Mouse (Mus musculus) CD4-positive, CD25-positive, alpha-beta regulatory T cell, adult 4 months (primary cell): ENCODE data around the gene Itih5. TPM values are rescaled to one million over a fixed set of nuclear protein-coding genes. Genes with fewer than 3 reads are reported as not detected.

Source experiments
- ATAC-seq: one replicate; pipeline ENCODE4 v1.8.0; 2017
- polyA plus RNA-seq, 2 experiments: library from polyadenylated mRNA; unstranded; fragments of 100-300 nt; shearing (Covaris generic); gene quantifications; one replicate each; pipeline ENCODE4 v1.2.1; 2017

Gene Itih5
- polyA plus RNA-seq, 2 experiments from 2014 or later, result 12.7 to 16.9 TPM

DNA sequence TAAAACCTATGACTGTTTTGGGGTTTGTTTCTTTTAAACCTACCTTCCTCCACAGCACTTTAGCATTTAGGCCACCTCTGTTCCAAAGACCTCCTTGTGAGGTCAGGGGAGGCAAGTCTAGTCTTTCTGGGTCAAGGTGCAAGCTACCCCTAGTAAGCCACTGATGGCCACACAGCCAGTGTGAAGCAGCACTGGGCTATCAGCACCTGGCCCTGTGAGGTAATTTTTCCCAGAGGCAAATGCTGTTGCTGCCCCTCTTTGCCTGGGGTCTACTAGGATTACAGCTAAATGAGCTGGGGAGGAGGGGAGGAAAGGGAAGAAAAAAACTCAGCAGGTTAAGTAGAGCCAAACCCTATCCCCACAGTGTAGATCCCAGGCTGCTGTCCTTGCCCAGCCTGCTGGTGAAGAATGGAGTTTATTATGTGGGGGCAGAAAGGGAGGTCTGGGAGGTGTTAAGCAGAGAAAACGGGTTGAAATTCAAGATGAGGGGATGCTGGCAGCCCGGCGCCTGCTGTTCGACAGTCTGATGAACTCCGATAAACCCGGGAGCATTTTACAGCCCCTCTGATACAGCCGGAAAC lies 110.6 kb downstream of the Itih5 start:
- ATAC-seq, result no peak

GRCm38 (mm10) chr2:10265881-10266280 lies 112.5 kb downstream of the Itih5 start:
- no peak for ATAC-seq

DNA sequence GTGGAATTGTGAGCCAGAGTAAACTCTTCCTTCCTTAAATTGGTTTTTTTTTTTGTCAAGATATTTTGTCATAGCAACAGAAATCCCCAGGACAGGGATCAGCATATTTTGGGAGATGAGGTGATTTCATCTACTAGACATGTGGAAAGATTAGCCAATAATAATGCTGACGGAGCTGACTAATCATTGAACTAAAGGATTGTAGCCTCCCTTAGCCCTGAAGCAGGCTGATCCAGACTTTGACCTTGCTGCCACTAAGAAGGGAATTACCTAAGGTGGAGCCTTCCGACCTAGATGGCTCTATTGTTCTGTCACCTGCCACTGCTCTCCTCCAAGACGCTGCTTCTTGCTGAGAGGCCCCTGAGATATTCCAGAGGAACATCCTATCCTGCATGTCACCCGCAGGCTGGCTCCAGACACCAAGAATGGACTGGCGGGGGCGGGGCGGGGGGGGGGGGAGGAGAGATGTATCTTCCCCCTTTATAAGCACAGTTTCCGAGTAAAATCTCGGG lies 119.3 kb downstream of the Itih5 start:
- ATAC-seq, result no peak

GRCm38 (mm10) chr2:10273541-10274050 lies 120.2 kb downstream of the Itih5 start:
- no peak for ATAC-seq

DNA sequence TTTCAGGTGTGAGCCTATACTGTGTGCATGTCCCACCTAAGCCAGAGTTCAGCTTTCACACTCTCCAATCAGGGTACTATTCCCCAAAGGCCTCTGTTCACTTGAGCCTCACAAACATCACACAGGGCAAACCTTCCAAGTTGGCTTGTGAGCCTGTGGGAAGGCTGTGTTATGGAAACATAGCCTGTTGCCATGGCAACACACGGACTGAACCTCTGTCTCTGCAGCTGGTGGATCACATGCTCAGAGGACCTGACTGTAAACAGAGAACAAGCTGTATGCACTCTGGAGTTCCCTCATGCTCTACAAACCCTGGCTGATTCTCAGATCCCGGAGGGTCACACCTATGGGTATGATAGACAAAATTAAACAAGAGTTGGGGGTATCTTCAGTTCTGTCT lies 122.8 kb downstream of the Itih5 start:
- no peak for ATAC-seq

GRCm38 (mm10) chr2:10283686-10284085 lies 130.3 kb downstream of the Itih5 start:
- ATAC-seq, result no peak

DNA sequence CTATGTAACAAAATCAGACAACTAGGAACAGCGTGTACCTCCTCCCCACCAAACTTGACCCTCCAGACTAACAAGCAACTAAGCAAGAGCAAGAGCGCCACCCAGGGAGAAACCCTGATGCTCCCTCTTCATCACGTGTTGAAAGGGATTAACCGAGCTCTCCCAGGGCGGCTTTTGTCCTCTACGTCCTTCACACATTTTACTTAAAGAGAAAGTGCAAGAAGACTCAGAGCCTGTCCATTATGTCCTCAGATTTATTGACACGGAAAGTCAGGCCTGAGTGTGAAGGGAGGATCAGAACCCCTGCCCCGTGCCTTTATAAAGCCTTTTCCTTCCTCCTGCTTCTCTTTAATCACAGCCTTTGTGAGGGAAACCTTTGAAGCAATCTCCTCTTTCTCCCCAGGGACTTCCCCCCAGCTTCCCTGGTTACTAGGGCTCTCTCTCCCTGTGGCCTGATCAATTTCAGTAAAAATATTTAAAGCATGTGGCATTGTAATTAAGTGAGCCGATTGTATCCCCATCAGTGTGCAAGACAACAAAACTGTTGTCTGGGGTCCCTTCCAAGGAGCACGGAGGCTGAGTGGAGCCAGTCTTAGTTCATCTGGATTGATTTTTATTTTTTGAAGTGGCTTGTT lies 131.4 kb downstream of the Itih5 start:
- no peak for ATAC-seq

- ATAC-seq, result no peak
Observed at GRCm38 (mm10) chr2:10285975-10286374, 132.6 kb downstream of the Itih5 start.

GRCm38 (mm10) chr2:10288142-10288831 lies 134.9 kb downstream of the Itih5 start:
- ATAC-seq, result peak; percentile 96

DNA sequence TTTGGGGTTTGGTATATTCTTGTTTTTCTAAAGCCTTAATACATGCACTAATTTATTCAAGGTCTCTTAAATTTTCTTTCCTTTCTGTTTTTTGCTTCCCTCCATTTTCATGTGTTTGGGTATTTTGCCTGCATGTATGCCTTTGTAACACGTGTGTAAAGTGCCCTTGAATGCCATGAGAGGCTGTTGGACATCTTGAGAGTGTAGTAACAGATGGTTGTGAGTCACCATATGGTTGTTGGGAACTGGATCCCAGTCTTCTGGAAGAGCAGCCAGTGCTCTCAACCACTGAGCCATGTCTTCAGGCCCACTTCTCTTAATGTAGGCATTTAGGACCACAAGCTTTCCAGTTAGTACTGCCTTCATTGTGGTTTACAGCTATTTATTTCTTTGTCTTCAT lies 135.5 kb downstream of the Itih5 start:
- no peak for ATAC-seq

- no peak for ATAC-seq
Observed at GRCm38 (mm10) chr2:10290115-10290514, 136.7 kb downstream of the Itih5 start.

GRCm38 (mm10) chr2:10293556-10294206 lies 140.3 kb downstream of the Itih5 start:
- no peak for ATAC-seq

GRCm38 (mm10) chr2:10295908-10296307 lies 142.5 kb downstream of the Itih5 start:
- no peak for ATAC-seq

DNA sequence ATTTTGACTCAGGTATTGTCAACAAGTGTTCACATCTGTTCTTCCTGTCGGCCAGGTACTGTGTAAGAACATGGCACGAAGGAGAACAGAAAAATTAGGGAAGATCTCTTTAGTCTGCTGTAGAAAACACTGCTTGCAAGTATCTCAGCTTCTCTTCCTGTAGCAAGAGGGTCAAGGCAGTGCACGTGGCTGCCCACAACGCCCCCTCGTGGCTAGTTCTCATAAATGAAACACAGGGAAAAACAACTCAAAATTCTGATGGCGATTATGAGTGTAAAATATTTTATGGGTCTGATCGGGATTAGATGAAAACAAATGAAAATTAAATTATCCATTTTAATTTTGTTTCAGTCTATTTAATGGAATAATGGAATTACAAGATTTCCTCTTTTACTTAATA lies 146.9 kb downstream of the Itih5 start:
- no peak for ATAC-seq

DNA sequence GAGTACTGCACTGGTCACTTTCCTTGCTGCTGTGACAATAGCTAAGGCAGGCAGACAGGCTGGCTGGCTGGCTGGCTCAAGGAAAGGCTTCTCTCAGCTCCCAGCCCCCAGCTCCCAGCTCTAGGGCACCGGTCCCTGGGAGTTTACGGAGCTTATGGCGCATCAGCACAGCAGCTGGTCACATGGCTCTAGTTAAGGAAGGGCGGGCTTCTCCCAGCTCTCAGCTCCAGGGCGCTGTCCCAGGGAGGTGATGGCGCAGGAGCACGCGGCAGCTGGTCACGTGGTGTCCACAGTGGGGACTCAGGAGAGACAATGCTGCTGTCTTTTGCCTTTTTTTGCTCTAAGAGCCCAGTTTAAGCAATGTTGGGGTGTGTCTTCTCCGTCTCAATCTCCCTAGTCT lies 147.4 kb downstream of the Itih5 start:
- no peak for ATAC-seq

GRCm38 (mm10) chr2:10301391-10301790 lies 148.0 kb downstream of the Itih5 start:
- ATAC-seq, result no peak

- ATAC-seq, result no peak
Observed at GRCm38 (mm10) chr2:10301997-10302396, 148.6 kb downstream of the Itih5 start.

DNA sequence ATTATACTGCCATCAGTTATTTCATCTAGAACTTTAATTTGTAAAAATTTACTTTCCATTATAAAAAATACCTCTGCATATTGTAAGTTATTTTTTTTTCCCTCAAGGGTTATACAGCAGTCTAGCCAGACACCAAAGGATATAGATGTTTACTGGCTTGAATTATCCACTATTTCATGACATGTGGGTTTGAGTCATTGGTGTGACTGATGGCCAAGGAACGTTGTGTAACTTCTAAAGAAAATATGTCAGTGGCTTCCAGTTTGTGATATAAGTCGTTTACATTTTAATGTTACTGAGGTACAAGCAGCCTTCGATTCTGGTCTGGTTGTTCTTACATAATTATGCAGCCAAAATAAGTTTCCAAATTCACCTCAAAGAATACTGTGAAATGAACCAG lies 151.5 kb downstream of the Itih5 start:
- no peak for ATAC-seq

Other genes starting within 250 kb of the Itih5 start
- gene Taf3, start 105.0 kb upstream of the Itih5 start, polyA plus RNA-seq, result 10 to 100 TPM; 16.5 to 17.0 TPM
- gene Atp5c1, start 73.1 kb upstream of the Itih5 start, polyA plus RNA-seq, result 100 to 1,000 TPM; 553 to 566 TPM
- 10 to 100 TPM; 24.9 to 38.3 TPM for gene Kin, start 73.0 kb upstream of the Itih5 start, polyA plus RNA-seq
- gene Itih2, start 22.2 kb upstream of the Itih5 start, polyA plus RNA-seq, result not detected
- gene Sfmbt2, start 216.9 kb downstream of the Itih5 start, polyA plus RNA-seq, result 1 to 10 TPM; 2.9 to 3.2 TPM